Mouse (Mus musculus) brown adipose tissue, adult 24 weeks (tissue): ENCODE measurements around the gene Dnmt1. TPM values are rescaled to one million over a fixed set of nuclear protein-coding genes. Genes with fewer than 3 reads are reported as not detected.
"Not testable (repeated sequence)": the region's sequence is repeated elsewhere in the genome, so short reads cannot be mapped to it uniquely, and the experiment has no call there.

ENCODE experiments used
- H3K27ac ChIP-seq: fragments of 200-500 bp; replicated peaks from 2 replicates; pipeline ENCODE4 v1.5.1; 2012; ENCODE audit warnings: low read depth, mild to moderate bottlenecking, low read length
- H3K4me1 ChIP-seq: fragments of 200-500 bp; 2 replicates; pipeline ENCODE4 v1.6.1; 2012; ENCODE audit warnings: low read length, mixed read lengths; ENCODE audit not compliant: control insufficient read depth, insufficient read depth, insufficient read length
- H3K4me3 ChIP-seq: fragments of 200-500 bp; 2 replicates; pipeline ENCODE4 v1.5.1; 2012; ENCODE audit warnings: low read depth, mild to moderate bottlenecking, low read length, moderate library complexity; ENCODE audit not compliant: insufficient read depth
- polyA plus RNA-seq: library from polyadenylated mRNA; stranded (reverse); fragments of >200 nt; gene quantifications from 2 replicates; pipeline ENCODE4 v1.2.4, GENCODE M21; 2012; ENCODE audit not compliant: missing spikeins, insufficient read depth, insufficient read length

Gene Dnmt1
- 3.5 and 7.7 TPM in 2 replicates for polyA plus RNA-seq

DNA sequence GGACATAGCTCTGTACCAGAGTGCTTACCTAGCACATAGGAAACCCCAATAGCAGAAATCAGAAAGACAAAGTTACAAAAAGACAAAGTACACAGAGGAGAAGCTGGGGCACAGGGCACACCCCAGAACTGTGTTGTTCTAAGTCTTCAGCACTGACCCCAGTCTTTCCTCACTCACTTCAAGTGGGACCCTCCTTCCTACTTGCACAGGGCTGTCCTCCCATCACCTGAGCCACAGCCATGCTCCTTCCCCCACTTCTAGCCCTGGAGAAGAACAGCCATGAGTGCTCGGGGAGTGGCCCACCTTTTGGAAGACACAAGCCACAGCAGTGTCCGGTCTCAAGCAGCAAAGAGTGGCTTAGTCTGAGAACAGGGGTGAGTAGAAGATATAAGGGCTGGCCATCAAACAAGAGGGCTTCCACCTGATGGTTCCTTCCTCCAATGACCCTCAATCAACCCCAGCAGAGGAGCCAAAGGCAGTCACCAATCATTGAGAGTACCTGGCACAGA, at the start of gene Dnmt1:
Gene Dnmt1 (minus strand): TSS at position 459 of the 509 bp plus-strand sequence.
- no peak within 1 kb of the TSS for H3K4me3 ChIP-seq
- H3K4me1 ChIP-seq = no peaks in the 10 kb centered on the region
- H3K27ac ChIP-seq = no peak within 1 kb of the TSS

DNA sequence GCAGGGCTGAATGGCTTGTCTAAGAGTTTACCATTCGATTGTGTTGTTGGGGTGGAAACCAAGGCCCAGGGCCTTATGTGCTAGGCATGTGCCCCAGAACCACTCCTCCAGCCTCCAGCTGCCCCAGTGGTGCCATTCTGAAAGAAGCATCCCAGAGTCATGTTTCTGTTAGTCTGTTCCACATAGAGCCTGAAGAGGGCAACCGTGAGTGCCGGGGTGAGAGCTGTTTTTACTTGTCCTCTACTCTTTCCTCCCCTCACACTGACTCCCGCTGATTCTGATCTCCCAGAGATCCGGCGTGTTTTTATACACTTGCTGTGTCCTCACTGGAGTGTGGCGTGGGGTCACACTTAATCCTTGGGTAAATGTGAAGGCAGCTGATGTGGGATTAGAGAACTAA, 48.3 kb upstream of the Dnmt1 start:
- Histone ChIP-seq H3K4me1 (peaks cover 5% of the 10 kb centered on the region; the same call in 1 of the 2 replicates), H3K4me3 (no peak overlapping the region), H3K27ac (no peak overlapping the region)

DNA sequence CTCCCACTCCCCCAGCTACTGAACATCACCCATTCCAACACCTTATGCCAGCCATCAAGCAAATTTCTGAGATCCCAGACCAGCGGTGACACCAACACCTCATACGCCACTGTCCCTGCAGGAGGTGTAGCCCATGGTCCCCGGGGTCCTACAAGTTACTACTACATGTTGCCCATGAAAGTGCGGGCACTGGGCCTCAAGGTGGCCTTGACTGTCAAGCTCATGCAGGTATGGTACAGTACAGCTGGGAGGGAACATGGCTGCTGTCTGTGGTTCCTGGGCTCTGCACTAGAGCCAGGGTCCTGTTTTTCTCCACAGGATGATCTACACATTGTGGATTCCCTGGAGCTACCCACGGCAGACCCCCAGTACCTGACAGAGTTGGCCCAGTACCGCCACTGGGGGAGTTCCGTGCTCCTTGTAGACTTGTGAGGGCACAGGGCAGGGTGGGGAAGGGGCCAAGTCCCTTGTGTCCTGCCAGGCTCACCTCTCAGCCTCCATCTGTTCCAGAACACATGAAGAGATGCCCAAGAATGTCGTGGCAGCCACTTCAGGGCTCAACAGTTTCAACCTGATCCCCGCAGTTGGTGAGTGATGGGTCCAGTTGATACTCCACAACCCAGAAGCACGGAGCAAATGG, 47.7 kb upstream of the Dnmt1 start:
- Histone ChIP-seq H3K4me1 (peaks cover 5% of the 10 kb centered on the region; the same call in 1 of the 2 replicates), H3K27ac (no peak overlapping the region), H3K4me3 (no peak overlapping the region)

DNA sequence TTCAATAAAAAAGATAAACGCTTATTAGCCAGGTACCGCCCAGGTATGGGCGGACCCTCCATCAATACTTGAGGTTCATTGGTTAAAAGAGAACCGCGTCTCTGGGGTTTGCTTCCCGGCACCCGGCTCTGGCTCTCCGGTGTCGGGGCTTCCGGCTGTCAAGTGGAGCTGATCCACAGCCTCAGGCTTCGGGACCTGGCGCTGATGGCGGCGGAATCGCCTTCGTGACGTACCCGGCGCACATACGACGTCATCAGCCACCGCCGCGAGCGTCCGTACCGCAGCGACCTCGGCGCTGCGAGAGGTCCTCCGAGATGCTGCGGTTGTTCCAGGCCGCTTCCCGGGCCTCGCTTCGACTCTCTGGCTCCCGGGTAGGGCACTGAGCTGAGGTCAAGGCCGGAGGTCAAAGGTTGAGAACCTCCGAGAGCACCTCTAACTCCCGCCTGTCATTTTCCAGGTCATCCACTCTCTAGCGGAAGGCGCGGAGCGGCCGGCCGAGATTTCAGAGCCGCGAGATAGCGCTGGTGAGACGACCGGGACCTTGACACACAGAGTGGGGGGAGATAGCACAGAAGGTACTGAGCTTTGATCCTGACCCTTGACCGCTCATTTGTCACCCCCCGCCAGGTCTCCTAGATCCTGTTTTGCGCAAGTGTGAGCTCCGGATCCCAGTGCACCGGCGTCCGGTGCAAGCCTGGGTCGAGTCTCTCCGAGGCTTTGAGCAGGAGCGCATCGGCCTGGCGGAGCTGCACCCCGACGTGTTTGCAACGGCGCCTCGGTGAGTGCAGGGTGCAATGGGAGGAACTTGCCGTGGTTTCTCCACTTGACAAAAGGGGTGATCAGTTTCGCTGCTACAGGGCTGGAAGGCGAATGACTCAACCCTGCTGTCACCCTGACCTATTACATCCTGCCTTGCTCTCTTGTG, 43.2 kb upstream of the Dnmt1 start, which contains the start of gene Mrpl4:
Gene Mrpl4 (plus strand): TSS at position 112 of the 925 bp plus-strand sequence.
- peak within 1 kb of the TSS; percentile 84 for H3K4me3 ChIP-seq
- H3K4me1 ChIP-seq = no peaks in the 10 kb centered on the region
- peak within 1 kb of the TSS; percentile 75 for H3K27ac ChIP-seq

DNA sequence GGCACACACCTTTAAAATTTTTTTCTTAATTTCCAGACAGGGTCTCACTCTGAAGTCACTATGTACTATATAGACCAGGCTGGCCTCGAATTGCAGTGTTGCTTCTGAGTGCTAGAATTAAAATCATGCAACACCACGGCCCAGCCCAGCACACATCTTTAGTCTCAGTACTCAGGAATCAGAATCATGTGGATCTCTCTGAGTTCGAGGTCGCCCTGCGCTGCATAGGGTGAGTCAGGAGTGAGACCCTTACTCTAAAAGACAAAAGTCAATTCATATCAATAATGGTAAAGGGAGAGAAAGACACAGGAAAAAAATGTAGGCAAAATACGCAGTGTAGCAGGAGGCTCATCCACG, 42.6 kb upstream of the Dnmt1 start:
- Histone ChIP-seq H3K27ac (no peak overlapping the region), H3K4me3 (peak overlapping the region; percentile 84), H3K4me1 (no peaks in the 10 kb centered on the region)

DNA sequence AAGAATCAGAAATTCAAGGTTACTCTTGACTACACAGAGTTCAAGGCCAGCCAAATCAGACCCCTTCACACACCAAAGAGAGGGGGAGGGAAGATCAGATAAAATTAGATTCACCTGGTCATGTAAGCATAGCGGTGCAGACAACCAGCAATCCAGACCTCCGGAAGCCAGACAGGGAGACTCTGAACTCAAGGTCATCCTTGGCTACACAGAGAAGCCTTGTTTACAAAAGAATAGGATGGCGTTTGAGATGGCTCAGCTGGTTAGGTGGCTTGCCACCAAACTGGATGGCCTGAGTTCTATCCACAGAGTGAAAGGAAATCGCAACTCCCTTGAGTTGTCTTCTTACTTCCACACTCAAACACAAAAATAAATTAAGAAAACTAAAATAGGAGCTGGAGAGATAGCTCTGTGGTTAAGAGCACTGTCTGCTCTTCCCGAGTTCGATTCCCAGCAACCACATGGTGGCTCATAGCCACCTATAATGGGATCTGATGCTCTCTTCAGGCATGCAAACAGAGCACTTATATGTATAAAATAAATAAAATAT, 42.0 kb upstream of the Dnmt1 start:
- H3K27ac ChIP-seq = no peak overlapping the region
- H3K4me1 ChIP-seq = no peaks in the 10 kb centered on the region
- H3K4me3 ChIP-seq = no peak overlapping the region

DNA sequence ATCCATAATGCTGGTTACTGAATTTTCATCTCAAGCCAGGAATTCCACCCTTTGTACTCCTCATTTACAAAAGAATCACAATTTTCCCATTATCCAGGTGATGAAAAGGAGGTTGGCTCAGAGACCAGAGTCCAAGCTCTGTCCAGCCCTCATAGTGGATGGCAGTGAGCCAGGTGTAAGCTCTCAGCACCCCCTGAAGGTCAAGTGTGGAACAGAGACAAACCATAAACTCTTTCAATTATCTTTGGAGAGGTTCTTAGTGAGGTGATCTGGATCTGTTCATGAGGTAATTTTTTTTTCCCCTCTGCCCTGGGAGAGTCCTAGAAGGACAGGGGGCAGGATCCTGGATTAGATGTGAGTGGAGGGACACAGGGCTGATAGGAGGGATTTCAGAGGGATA, 41.1 kb upstream of the Dnmt1 start:
- H3K27ac ChIP-seq = no peak overlapping the region
- no peaks in the 10 kb centered on the region for H3K4me1 ChIP-seq
- H3K4me3 ChIP-seq = no peak overlapping the region

DNA sequence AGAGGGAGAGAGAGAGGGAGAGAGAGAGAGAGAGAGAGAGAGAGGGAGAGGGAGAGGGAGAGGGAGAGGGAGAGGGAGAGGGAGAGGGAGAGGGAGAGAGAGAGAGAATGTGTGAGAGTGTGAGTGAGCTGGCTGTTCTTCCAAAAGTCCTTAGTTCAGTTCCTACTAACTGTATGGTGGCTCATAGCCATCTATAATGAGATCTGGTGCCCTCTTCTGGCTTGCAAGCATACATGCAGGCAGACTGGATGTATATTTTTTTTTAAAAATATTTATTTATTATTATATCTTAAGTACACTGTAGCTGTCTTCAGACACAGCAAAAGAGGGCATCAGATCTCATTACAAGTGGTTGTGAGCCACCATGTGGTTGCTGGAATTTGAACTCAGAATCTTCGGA, 38.6 kb upstream of the Dnmt1 start:
- H3K4me1 ChIP-seq, H3K27ac ChIP-seq, H3K4me3 ChIP-seq: not testable (repeated sequence)

DNA sequence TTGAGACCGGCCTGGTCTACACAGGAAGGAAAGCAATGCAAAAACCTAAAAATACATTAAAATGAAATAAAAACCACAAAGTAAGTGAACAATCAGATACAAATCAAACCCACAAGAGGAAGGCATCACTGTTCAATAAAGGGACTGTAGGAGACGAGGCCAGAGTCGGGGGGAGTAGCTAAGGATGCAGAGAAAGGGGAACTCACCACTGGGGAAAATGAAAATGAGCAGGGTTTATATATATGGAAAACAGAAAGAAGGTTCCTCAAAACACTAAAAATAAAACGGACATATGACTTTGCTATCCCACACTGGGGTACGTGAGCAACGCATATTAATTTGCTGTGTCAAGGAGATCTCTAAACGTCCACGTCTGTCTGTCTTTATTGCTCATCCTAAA, 37.4 kb upstream of the Dnmt1 start:
- no peak overlapping the region for H3K27ac ChIP-seq
- no peaks in the 10 kb centered on the region for H3K4me1 ChIP-seq
- no peak overlapping the region for H3K4me3 ChIP-seq

DNA sequence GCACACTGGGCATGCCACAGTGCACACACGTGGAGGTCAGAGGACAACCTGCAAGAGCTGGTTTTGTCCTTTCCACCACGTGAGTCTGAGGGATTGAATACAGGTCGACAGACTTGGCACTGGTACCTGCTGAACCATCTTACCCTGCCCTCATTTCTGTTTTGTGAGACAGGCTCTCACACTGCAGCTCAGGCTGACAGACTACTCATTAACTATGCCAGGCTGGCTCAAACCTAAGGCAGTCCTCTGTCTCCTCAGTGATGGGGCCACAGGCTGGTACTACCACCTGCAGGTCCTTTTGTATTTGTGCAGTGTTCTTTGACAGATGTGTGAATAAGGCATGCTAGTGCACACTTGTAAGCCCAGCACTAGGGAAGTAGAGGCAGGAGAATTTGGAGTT, 35.4 kb upstream of the Dnmt1 start:
- H3K27ac ChIP-seq = no peak overlapping the region
- no peaks in the 10 kb centered on the region for H3K4me1 ChIP-seq
- no peak overlapping the region for H3K4me3 ChIP-seq

DNA sequence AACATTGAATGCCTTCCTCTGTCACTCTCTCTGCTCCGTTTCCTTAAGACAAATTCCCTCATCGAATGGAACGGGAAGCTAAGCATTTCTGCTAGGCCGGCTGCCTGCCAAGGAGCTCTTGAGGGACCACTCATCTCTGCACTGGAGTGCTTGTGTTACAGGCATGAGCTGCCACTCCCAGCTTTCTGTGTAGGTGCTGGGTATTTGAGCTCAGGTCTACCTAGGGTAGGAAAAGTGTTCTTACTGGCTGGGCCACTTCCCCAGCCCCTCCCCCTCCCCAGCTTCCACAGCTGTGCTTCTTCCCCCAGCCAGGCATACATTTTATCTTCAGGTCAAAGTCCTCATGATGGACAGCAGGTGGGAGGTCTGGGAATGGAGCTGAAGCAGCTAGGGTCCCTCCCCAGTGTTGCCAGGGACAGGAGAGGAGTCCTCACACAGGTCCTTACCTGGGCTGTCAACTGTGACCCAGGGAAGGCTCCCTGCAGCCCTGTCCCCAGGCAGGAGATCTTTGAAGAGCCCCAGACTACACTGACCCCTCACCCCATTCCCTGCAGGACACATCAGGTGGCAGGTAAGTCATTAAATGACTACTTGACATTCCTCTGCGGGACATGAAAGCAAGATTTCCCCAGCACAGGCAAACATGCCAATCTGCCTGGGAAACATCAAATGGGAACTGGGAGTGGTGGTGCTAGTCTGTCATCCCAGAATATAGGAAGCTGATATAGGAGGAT, 33.6 kb upstream of the Dnmt1 start:
- no peak overlapping the region for H3K27ac ChIP-seq
- no peak overlapping the region for H3K4me3 ChIP-seq
- no peaks in the 10 kb centered on the region for H3K4me1 ChIP-seq

DNA sequence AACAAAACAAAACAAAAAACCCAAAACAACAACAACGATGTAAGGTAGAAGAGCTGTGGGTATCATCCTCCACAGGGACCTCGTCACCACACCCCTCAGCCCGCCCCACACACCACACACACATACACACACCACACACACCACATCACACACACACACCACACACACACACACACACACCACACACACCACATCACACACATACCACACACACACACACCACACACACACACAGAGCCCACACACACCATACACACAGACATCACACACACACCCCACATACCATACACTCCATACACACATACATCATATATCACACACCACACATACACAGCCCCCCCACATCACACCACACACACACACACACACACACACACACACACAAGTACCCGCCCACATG, 31.9 kb upstream of the Dnmt1 start:
- Histone ChIP-seq H3K27ac (no peak overlapping the region), H3K4me1 (no peaks in the 10 kb centered on the region), H3K4me3 (no peak overlapping the region)

DNA sequence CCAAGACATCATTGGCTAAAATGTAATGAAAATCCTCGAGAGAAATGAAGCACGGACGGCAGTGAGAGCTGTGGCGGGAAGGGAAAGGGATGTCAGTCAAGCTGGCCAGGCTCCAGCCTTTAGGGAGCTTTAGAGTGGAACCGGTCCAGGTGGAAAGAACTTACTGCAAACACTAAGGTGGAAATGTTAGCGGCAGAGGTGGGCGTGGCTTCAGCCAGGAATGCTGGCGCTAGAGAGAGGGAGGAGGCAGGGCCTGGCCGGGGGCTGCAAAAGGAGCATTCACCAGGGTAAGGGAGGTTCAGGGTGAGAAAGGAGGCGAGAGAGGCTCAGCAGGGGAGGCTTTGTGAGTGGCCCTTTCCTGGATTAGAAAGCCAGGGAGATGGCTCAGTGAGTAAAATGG, 31.2 kb upstream of the Dnmt1 start:
- Histone ChIP-seq H3K4me1 (no peaks in the 10 kb centered on the region), H3K4me3 (no peak overlapping the region), H3K27ac (no peak overlapping the region)

DNA sequence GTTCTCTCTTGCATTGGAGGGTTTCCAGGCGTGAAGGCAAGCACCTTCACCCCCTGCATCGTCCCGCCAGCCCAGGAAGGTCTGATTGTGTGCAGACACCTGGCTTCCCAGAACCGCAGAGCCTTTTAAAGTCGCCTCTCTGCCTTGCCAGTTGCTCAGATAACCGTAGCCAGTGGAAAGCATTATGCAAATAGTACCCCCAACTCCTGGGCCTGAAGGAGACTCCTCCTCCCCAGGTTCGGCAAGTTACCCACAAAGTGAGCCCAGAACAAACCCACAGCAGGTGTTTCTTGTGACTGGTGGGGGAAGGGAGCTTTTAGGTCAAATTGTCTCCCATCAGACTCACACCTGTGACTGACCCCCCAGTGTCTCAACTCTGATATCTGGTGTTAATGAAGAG, 28.3 kb upstream of the Dnmt1 start:
- H3K27ac ChIP-seq = no peak overlapping the region
- no peak overlapping the region for H3K4me3 ChIP-seq
- H3K4me1 ChIP-seq = no peaks in the 10 kb centered on the region
